Mouse (Mus musculus): Measurements from ENCODE around the gene C87414. TPM values are rescaled to one million over a fixed set of nuclear protein-coding genes. Genes with fewer than 3 reads are reported as not detected.

C87414 gene
- not detected for total RNA-seq (2023)

DNA sequence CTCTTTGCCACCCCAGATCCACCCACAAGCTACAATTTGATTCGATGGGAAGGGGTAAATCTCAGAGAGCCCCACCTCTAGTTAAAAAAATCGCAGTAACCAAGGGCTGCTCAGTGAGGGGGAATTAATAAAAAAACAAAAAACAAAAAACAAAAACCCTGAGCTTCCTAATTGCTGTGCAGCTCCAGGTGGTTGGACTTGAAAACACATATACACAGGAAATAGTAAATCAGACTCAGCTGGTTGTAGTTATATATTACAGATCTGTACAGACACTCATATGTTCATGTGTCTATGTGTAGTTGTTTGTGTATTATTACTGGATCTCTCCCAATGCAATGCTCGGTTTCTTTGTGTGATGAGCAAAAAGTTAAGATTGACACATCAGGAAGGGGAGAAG lies at the start of gene C87414:
Gene C87414, minus strand, starts transcription at position 101 of the 400 bp plus-strand sequence.

Other genes with a start within 250 kb of the C87414 start
- gene Gm16427, start 131.4 kb downstream of the C87414 start, total RNA-seq (2023), result not detected
- not detected for gene Gm7792, start 172.2 kb upstream of the C87414 start, total RNA-seq (2023)